Mouse (Mus musculus) limb, embryonic 14.5 days (tissue): ENCODE data around the gene Trim34a. TPM values are rescaled to one million over a fixed set of nuclear protein-coding genes. Genes with fewer than 3 reads are reported as not detected.
"Not testable (repeated sequence)": the region's sequence is repeated elsewhere in the genome, so short reads cannot be mapped to it uniquely, and the experiment has no call there.

Experiments used
- ATAC-seq: fragments of 200-750 bp; cut with Nextera tagmentation; 2 replicates; pipeline ENCODE4 v1.8.0; 2017; ENCODE audit warnings: low read depth, moderate number of reproducible peaks, moderate TSS enrichment; ENCODE audit not compliant: low FRiP score
- DNase-seq: peaks from one replicate; pipeline ENCODE4 v3.0.0-alpha.2; 2015; ENCODE audit warnings: low spot score
- H3K27ac ChIP-seq: fragments of 300-500 bp; sonication (generic); replicated peaks from 2 replicates; pipeline ENCODE4 v1.5.1; 2014; ENCODE audit warnings: low read depth, mild to moderate bottlenecking, low read length, moderate library complexity, mixed read lengths
- H3K27me3 ChIP-seq: fragments of 300-500 bp; sonication (generic); 2 replicates; pipeline ENCODE4 v1.6.1; 2014; ENCODE audit warnings: low read length, mixed read lengths; ENCODE audit not compliant: control insufficient read depth, insufficient read depth
- H3K36me3 ChIP-seq: fragments of 300-500 bp; sonication (generic); 2 replicates; pipeline ENCODE4 v1.6.1; 2014; ENCODE audit warnings: mild to moderate bottlenecking, low read length, moderate library complexity, mixed read lengths; ENCODE audit not compliant: control insufficient read depth, insufficient read depth
- H3K4me1 ChIP-seq: fragments of 300-500 bp; sonication (generic); 2 replicates; pipeline ENCODE4 v1.6.1; 2014; ENCODE audit warnings: antibody characterized with exemption, low read length, mixed read lengths; ENCODE audit not compliant: control insufficient read depth, insufficient read depth
- H3K4me2 ChIP-seq: fragments of 300-500 bp; sonication (generic); replicated peaks from 2 replicates; pipeline ENCODE4 v1.6.1; 2014; ENCODE audit warnings: low read depth, mild to moderate bottlenecking, low read length, moderate library complexity; ENCODE audit not compliant: severe bottlenecking
- H3K4me3 ChIP-seq: fragments of 300-500 bp; sonication (generic); replicated peaks from 2 replicates; pipeline ENCODE4 v1.5.1; 2014; ENCODE audit warnings: low read length
- H3K9ac ChIP-seq: fragments of 300-500 bp; sonication (generic); 2 replicates; pipeline ENCODE4 v1.6.1; 2014; ENCODE audit warnings: mild to moderate bottlenecking, low read depth, low read length, moderate library complexity; ENCODE audit not compliant: severe bottlenecking
- H3K9me3 ChIP-seq: fragments of 300-500 bp; sonication (generic); 2 replicates; pipeline ENCODE4 v1.6.1; 2016; ENCODE audit warnings: low read length; ENCODE audit not compliant: control insufficient read depth
- POLR2A ChIP-seq: fragments of 200-500 bp; IDR thresholded peaks from 2 replicates; pipeline ENCODE4 v1.8.0; 2012; ENCODE audit warnings: inconsistent platforms, mild to moderate bottlenecking, moderate library complexity, borderline replicate concordance; ENCODE audit not compliant: insufficient read depth, insufficient read length; ENCODE audit errors: extremely low read depth
- WGBS: fragments of 180-500 bp; shearing (Covaris S2); extraction: QIAGEN DNeasy Blood & Tissue Kit; methylation state at CpG from one replicate; pipeline ENCODE4 v1.1.7; 2014; 5-methylcytosine and 5-hydroxymethylcytosine counted together
- polyA plus RNA-seq, 2 experiments: library from polyadenylated mRNA; depleted of rRNA in 1 of 2; stranded (reverse) in 1 of 2; unstranded in 1 of 2; fragments of >200 nt; fragmentation: Nextera tagmentation in 1 of 2; extraction: Ambion mirVana in 1 of 2; gene quantifications; 2 replicates each; pipeline versions ENCODE4 v1.2.1 to v1.2.3; 2012 to 2014

Gene Trim34a
- polyA plus RNA-seq, 2 experiments: 1.6 to 3.4 TPM

- ATAC-seq: no peak
- DNase-seq: no peak
- 78% methylated on average over 2 of the region's 2 CpGs for WGBS
- H3K9me3 ChIP-seq: no peaks in the 10 kb centered on the region
- no peak for TF ChIP-seq POLR2A
- no peaks in the 10 kb centered on the region for H3K36me3 ChIP-seq
- no peak overlapping the region for H3K4me3 ChIP-seq
- no peak overlapping the region for H3K9ac ChIP-seq
- no peaks in the 10 kb centered on the region for H3K4me1 ChIP-seq
- H3K27me3 ChIP-seq: no peaks in the 10 kb centered on the region
- H3K4me2 ChIP-seq: no peak overlapping the region
- no peak overlapping the region for H3K27ac ChIP-seq
These were observed 26.4 kb upstream of the Trim34a start for GRCm38 (mm10) chr7:104217881-104218280.

- peak within 1 kb of the TSS; percentile 49 for H3K4me2 ChIP-seq
- H3K27me3 ChIP-seq: no peaks in the 10 kb centered on the region
- no peaks in the 10 kb centered on the region for H3K36me3 ChIP-seq
- peak within 1 kb of the TSS; percentile 35 for H3K4me3 ChIP-seq
- ATAC-seq (peak; percentile 44), DNase-seq (peak; percentile 46)
- H3K9me3 ChIP-seq: no peaks in the 10 kb centered on the region
- H3K4me1 ChIP-seq: no peaks in the 10 kb centered on the region
- WGBS: 2% methylated on average over 37 of the region's 37 CpGs
- H3K27ac ChIP-seq: no peak within 1 kb of the TSS
- no peak for TF ChIP-seq POLR2A
- peak within 1 kb of the TSS; percentile 38; the same call in 1 of the 2 replicates for H3K9ac ChIP-seq
These were observed 25.3 kb upstream of the Trim34a start, which contains the start of gene Trim6 for GRCm38 (mm10) chr7:104218701-104219569. Gene Trim6 (plus strand): TSS chr7:104218793.

- WGBS: 34% methylated on average over 2 of the region's 2 CpGs
- Histone ChIP-seq H3K27ac (no peak overlapping the region), H3K9me3 (no peaks in the 10 kb centered on the region), H3K36me3 (no peaks in the 10 kb centered on the region), H3K4me1 (no peaks in the 10 kb centered on the region), H3K4me2 (no peak overlapping the region), H3K4me3 (no peak overlapping the region), H3K9ac (no peak overlapping the region), H3K27me3 (no peaks in the 10 kb centered on the region)
- ATAC-seq (no peak), DNase-seq (peak; percentile 12)
- no peak for TF ChIP-seq POLR2A
These were observed 13.1 kb upstream of the Trim34a start for GRCm38 (mm10) chr7:104231203-104231602.

GRCm38 (mm10) chr7:104240857-104241256 lies 3.4 kb upstream of the Trim34a start:
- DNase-seq: no peak
- Histone ChIP-seq H3K36me3 (no peaks in the 10 kb centered on the region), H3K4me3 (no peak overlapping the region), H3K9ac (no peak overlapping the region), H3K9me3 (no peaks in the 10 kb centered on the region), H3K4me2 (no peak overlapping the region), H3K27ac (no peak overlapping the region), H3K4me1 (no peaks in the 10 kb centered on the region), H3K27me3 (no peaks in the 10 kb centered on the region)
- ATAC-seq: no peak
- TF ChIP-seq POLR2A: no peak

DNA sequence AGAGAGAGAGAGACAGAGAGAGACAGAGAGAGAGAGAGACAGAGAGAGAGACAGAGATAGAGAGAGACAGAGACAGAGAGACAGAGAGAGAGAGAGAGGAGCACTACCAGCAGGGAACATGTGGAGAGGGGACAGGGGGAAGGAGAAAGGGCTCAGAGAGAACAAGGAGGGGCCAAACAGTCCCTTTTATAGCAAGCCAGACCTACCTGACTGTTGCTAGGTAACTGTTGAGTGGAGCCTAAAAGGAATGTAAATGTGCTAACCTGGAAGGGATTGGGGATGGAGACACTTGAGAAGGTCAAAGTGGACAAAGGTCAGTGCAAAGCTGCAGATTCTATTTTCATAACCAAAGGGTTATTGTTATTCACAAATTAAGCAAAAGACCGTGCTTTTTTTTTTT lies 641 bp upstream of the Trim34a start:
- H3K4me2 ChIP-seq: no peak overlapping the region

GRCm38 (mm10) chr7:104260380-104260779 lies 16.1 kb downstream of the Trim34a start:
- 77% methylated on average over 4 of the region's 4 CpGs for WGBS
- not testable (repeated sequence) for ATAC-seq, H3K9ac ChIP-seq, H3K4me2 ChIP-seq, DNase-seq, H3K36me3 ChIP-seq, H3K9me3 ChIP-seq, H3K27me3 ChIP-seq, H3K4me1 ChIP-seq, H3K27ac ChIP-seq, H3K4me3 ChIP-seq

More for the DNA sequence above, 641 bp upstream of the Trim34a start:
- no peaks in the 10 kb centered on the region for H3K9me3 ChIP-seq
- TF ChIP-seq POLR2A: no peak
- no peaks in the 10 kb centered on the region for H3K4me1 ChIP-seq
- no peak for ATAC-seq
- no peak overlapping the region for H3K27ac ChIP-seq
- no peak for DNase-seq
- no peaks in the 10 kb centered on the region for H3K27me3 ChIP-seq
- 76% methylated on average over 1 of the region's 1 CpGs for WGBS
- no peaks in the 10 kb centered on the region for H3K36me3 ChIP-seq
- H3K9ac ChIP-seq: no peak overlapping the region
- H3K4me3 ChIP-seq: no peak overlapping the region

DNA sequence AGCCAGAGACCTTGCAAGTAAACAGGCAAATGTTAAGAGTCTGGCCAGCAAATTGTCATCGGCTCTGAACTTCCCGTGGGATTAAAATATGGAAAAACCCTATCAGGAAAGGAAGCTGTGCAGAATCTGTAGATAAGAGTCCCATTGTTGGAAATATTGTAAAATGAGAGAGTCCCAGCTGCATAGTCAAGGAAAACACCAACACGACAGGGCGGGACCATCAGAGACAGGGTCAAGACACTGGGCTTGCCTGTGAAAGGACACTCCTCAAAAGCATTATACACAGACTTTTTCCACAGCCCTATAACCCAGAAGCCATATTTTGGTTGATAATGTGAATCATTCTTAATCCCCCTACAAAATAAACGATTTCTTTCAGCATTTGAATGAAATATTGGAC lies 21.1 kb downstream of the Trim34a start:
- H3K27me3 ChIP-seq: not testable (repeated sequence)

DNA sequence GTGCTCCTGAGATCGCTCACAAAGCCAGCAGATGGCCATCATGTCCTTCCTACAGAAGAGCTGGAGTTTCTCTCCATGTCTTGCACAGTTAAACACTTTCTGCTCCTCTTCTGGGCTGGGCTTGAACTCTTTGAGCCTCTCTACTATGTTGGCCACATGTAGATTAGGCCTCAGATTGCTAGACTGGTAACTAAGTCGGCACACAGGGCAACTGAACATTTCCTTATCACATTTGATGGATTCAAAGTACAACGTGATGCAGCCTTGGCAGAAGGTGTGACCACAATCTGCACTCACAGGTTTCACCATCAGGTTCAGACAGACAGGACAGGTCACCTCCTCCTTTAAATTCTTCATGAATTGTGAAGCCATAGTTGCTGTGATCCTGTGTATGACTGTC lies 35.1 kb downstream of the Trim34a start:
- H3K9me3 ChIP-seq, H3K27me3 ChIP-seq, H3K9ac ChIP-seq, ATAC-seq, H3K4me2 ChIP-seq, H3K36me3 ChIP-seq, DNase-seq, H3K4me3 ChIP-seq, H3K27ac ChIP-seq, H3K4me1 ChIP-seq: not testable (repeated sequence)
- WGBS: 88% methylated on average over 3 of the region's 3 CpGs

More for the DNA sequence above, 21.1 kb downstream of the Trim34a start:
- H3K36me3 ChIP-seq, H3K27ac ChIP-seq, H3K4me3 ChIP-seq, H3K9me3 ChIP-seq, H3K9ac ChIP-seq, ATAC-seq, H3K4me1 ChIP-seq, DNase-seq, H3K4me2 ChIP-seq: not testable (repeated sequence)
- WGBS: 75% methylated on average over 2 of the region's 5 CpGs
